Mouse (Mus musculus) right cerebral cortex, postnatal 10 days (tissue): ENCODE results near the gene Zgrf1.

Experiments used
- DNase-seq, 2 experiments: peaks; one replicate each; pipeline ENCODE4 v3.0.0; 2021; ENCODE audit warnings: low spot score in 2 of 2

The Zgrf1 gene

DNA sequence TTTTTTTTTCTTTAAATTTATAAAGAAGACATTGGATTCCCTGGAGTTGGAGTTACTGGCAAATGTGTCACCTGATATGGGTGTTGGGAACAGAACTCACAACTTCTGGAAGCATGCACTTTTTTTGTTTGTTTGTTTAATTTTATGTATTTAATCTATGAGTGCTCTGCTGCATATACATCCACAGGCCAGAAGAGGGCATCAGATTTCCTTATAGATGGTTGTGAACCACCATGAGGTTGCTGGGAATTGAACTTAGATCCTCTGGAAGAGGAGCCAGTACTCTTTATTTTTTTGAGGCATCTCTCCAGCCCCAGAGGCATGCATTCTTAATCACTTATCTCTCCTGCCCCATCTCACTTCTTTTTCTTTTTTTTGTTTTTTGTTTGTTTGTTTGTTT, 4.9 kb downstream of the Zgrf1 start:
- DNase-seq, result no peak

GRCm38 (mm10) chr3:127562974-127563373, 9.7 kb downstream of the Zgrf1 start:
- DNase-seq, result no peak

GRCm38 (mm10) chr3:127565129-127565528, 11.8 kb downstream of the Zgrf1 start:
- no peak for DNase-seq

- peak; percentile 59 to 62 for DNase-seq
Observed at GRCm38 (mm10) chr3:127572557-127572956, 19.3 kb downstream of the Zgrf1 start.

DNA sequence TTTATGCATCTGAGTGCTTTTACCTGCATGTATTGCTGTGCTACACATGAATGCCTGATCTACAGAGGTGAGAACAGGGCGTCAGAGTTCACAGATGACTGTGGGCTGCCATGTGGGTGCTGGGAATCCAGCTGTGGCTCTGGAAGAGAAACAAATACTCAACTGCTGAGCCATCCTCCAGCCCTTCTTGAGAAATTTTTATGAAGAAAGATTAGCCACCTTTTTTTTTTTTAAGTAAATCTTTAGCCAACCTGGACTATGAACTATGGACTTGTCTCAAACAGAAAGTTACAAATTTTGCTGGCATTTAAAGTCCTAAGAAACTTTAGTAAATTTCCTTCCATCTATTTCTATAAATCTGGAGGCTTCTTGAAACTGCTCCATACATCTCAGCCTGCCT, 43.8 kb downstream of the Zgrf1 start:
- DNase-seq, result no peak

- DNase-seq, result no peak
Observed at GRCm38 (mm10) chr3:127608109-127608508, 54.8 kb downstream of the Zgrf1 start.

DNA sequence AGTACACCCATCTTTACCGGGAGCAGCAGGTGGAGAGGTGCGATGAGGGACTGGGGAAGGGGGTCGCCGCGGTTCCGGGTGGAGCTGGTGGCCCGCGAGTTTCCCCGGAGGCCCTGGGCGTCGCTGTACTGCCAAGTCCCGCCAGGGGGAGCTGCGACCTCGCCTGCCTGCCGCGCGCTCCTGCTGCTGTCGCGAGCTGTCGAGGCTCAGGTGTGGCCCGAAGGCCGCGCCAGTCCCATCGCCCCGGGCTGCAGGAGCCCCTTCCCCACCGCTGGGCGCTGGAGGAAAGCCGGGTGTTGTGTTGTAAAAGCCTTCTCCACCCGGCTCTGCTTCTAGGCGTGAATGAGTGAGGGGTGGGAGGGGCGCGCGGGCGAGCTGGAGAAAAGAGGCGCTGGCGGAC, 72.0 kb downstream of the Zgrf1 start:
- DNase-seq, result peak; percentile 43 to 66

DNA sequence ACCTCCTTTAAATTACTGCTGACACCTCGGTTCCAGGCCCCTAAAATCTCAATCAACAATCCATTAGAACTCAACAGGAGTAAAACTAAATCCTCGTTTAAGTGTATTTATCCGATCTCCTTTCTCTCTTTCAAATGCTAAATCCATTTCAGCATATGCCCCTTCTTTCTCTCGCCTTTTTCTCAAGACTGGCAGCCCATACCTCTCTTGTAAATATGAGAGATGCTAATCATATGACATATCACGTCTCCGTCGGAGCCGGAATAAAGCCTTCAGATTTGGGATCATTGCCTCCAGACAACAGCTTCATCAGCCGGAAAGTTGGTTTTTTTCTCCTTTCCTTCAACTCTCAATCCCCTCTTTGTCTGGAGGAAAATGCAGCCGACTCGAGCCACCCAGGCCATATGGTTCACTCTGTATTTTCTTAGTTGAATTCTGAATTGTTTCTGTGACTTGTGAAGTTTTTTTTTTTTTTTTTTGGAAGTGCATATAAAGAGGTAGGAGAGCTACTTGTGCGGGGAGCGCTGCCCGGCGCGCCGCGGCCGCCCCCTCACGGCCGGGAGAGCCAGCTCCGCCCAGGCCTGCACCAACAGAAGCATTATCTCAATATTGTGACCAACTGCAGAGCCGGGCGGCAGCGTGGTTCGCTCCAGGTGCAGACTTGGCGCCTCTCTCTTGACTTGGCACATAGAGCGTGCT, 72.6 kb downstream of the Zgrf1 start:
- DNase-seq, result no peak

DNA sequence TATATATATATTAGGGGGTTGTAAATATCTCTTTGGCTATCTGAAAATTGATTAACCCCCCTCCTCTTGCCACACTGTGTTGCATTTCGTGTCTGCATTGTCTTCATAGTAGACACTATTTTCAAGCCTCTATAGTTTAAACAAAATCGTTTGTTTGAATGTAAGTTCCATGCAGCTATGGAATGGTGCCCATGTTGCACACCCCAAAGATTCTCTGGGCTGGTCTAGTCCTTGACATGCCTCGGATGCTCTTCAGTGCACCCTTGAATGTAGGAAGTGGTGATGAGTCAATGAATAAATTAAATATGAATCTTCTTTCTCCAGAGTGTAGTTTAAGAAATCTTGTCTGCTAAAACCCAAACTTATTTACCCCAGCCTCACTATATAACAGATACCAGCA, 73.2 kb downstream of the Zgrf1 start:
- DNase-seq, result no peak

DNA sequence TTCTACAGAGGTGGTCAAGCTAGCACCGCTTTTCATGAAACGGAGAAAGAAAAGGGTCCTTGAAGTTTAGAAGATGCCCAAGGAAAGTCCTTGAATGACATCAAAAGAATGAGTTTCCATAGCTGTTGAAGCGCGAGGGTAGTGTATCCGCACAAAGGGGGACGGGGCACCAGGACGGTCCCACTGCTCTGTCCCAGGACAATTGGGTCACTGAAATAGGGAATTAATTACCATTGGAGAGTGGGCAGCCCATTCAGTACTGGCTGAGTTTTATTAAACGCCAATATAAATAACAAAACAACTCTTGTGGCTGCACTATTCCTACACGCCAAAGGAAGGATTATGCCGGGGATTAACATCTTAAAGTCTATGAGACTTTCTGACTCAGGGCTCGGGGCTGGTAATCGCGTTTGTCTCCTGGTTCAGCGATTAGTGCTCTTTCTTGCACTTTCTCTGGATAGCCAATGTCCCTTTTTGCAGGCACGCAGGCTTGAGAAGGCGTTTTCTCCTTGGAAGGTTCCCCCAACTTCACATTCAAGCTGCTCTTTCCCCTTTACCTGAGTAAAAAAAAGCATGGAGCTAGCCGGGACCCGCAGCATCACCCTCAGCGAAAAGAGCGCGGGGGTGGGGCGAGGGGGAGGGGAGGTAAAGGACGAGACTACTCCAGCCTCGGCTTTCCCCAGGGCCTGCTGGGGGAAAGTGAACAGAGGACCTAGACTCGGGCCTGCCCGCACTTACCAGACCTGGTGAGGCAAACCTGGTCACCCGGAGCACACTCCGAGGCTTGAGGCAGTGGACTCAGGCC, 74.1 kb downstream of the Zgrf1 start:
- DNase-seq, result no peak

- DNase-seq, result no peak
Observed at GRCm38 (mm10) chr3:127627956-127628310, 74.6 kb downstream of the Zgrf1 start.

DNA sequence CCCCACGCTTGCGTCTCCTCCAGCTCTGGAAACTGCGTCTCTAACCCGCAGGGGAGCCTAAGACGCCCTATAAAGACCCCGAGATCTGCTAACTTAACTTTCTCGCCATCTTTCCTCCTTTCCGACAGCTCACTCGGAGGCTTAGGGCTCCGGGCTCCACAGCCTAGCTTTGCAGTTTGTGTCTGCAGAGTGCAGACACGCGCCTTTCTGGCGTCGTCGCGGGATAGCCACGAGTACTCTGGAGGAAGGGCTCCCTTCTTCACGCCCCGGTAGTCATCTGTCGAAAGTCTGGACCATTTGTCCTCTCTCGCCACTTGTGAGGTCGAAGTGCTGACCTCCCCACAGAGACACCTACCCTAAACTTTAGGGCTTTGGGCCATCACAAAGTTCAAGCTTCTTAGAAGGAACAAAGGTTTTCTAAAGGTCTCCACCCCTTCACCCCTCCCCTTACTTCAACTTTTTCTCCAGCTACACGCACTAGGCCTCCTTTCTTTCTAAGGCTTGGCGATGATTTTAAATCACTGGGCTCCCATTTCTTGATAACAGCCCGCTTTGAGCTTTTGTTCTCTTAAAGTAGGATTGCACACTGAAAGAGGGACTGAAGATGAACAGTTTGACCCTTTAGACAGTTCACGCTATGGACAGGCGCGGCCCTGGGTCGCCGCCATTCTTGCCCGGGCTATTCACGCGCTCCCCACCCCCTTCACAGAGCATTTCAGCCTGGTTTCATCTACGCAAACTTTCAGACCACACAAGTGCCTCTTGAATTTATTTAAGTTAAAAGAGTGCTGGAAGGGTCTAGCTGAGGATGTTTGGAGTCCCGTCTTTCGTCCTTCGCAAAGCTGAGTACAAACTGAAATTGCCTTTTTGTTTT, 75.3 kb downstream of the Zgrf1 start:
- DNase-seq, result no peak

GRCm38 (mm10) chr3:127630190-127630589, 76.9 kb downstream of the Zgrf1 start:
- no peak for DNase-seq

- no peak for DNase-seq
Observed at GRCm38 (mm10) chr3:127630735-127631372, 77.6 kb downstream of the Zgrf1 start.

DNA sequence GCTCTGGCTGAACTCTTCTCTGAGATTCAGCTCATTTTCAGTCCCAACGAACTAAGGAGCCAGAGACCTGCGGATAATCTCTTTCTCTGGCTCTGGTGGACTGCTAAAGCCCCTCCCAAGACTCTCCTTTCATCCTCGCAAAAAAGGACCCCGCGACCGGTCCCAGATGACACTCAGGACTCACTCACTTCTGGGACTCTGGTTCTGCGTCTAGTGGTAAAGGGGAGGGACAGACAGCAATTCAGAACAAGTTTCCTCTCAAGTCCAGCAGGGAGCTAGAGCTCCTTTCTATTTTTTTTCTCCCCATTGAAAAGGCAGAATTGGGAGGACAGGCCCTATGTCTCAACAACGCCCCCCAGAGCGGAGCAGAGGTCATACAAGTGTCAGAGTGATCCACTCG, 78.3 kb downstream of the Zgrf1 start:
- no peak for DNase-seq

DNA sequence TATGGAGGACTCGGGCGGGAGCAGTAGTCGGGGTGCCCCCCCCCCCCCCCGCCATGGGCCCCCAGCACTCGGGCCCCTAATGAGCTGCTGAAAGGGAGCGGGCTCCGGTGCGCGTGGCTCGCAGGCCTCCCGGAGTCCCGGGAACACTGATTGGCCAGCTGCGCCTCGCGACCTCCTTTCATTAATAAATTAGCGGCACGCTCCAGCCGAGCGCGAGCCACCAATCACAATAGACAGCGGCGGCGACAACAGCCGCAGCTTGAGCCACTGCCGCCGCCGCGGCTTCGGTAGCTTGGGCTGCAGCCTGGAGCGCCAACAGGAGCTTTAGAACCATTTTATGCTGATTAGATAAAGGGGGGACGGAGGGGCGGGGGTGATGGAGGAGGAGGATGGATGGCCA, 79.2 kb downstream of the Zgrf1 start:
- DNase-seq, result peak; percentile 46 to 49

DNA sequence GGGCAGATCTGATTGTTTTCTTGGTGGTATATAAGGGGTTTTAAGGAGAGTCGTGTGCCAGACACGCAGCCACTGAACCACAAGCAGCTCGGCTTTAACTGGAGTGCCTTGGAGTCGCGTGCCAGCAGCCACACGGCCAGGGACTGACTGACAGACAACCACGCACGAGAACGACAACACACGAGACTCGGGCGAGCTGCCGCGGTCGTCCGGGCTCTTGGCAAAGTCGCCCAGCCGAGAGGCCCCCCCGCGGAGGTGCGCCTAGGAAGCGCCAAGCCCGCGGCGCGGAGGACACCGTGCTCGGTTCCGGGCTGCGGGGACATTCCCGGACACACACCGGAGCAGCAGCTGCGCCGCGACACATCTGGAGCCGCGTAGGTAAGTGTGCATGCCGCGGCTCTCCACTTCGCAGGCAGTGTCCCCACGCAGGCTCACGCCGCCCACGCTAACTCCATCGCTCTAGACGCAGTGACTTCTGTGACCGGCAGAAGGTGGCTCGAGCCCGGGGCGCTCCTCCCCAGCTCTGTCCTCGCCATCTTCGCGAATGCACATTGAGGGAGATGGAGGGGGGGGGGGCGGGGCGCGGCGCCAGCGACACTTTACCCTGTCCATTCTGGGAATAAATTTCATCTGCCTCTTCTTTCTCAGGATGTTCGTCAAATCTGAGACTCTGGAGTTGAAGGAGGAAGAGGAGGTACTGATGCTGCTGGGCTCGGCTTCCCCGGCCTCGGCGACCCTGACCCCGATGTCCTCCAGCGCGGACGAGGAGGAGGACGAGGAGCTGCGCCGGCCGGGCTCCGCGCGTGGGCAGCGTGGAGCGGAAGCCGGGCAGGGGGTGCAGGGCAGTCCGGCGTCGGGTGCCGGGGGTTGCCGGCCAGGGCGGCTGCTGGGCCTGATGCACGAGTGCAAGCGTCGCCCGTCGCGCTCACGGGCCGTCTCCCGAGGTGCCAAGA, 80.1 kb downstream of the Zgrf1 start, which contains the start of gene Neurog2:
Neurog2 (plus strand) TSS at position 56 of the 953 bp plus-strand sequence.
- DNase-seq, result no peak

DNA sequence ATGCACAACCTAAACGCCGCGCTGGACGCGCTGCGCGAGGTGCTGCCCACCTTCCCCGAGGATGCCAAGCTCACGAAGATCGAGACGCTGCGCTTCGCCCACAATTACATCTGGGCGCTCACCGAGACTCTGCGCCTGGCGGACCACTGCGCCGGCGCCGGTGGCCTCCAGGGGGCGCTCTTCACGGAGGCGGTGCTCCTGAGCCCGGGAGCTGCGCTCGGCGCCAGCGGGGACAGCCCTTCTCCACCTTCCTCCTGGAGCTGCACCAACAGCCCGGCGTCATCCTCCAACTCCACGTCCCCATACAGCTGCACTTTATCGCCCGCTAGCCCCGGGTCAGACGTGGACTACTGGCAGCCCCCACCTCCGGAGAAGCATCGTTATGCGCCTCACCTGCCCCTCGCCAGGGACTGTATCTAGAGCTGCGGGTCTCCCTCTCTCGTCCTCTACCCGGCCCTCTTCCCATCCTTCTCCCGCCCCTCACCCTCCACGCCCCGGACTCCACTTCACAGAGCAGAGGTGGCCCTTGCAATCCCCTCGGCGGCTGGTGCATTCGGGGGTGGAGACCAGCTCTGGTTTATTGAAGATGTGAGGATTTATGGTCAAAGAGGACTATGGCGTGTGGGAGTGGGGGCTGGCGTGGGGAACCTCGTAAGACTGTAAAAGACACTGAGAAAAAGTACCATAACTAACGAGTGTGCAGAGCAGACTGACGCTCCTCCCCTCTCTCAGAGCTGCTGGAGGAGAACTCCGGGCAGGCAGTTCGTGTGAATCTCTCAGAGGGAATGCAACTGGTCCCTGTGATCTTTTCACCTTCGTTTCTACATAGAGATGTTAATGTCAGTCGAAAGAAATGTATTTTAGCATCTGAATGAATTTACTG, 81.1 kb downstream of the Zgrf1 start:
- peak; percentile 59 to 77 for DNase-seq

- DNase-seq, result no peak
Observed at GRCm38 (mm10) chr3:127634984-127635349, 81.7 kb downstream of the Zgrf1 start.
